28 mouse cellular contexts compared by ENCODE assay signal in genomic region chr11:86595366-86595765, GRCm38 (mm10). TPM values are rescaled to one million over a fixed set of nuclear protein-coding genes. Genes with fewer than 3 reads are reported as not detected.
A peak's percentile ranks its signal among the peaks of the same experiment; 100 is the strongest.
DNase-seq lines count a peak whose midpoint lies in the region; ATAC-seq and TF ChIP-seq lines count a peak whose summit lies in the region.
"Had no signal": no experiment of that assay in that cellular context is flagged by ENCODE, and none has a peak within 500 bp of the region (broad histone marks: within the 10 kb centered on the region; RNA-seq: fewer than 3 reads in every experiment).

No protein-coding gene starts in this region.

- TF ChIP-seq EP300 in liver, postnatal 0 days (IDR thresholded peaks at IDR 0.05; ENCODE audit: low read depth): no peak

- no peaks in the 10 kb centered on the region for H3K27me3 ChIP-seq in liver, postnatal 0 days (ENCODE audit: insufficient read depth, low read length)
- H3K27me3 ChIP-seq: forebrain, embryonic 12.5 days; heart, embryonic 15.5 days; limb, embryonic 12.5 days; liver, embryonic 13.5 days; lung, embryonic 15.5 days; megakaryocyte, embryonic 14.5 days; midbrain, embryonic 12.5 days; neural tube, embryonic 12.5 days had no signal

- no peaks in the 10 kb centered on the region for H3K9me3 ChIP-seq in liver, postnatal 0 days (ENCODE audit: low read length)
- H3K9me3 ChIP-seq: forebrain, embryonic 12.5 days; heart, embryonic 10.5 days; heart, embryonic 15.5 days; limb, embryonic 12.5 days; liver, embryonic 13.5 days; lung, embryonic 15.5 days; megakaryocyte, embryonic 14.5 days; midbrain, embryonic 12.5 days; neural tube, embryonic 12.5 days had no signal

- TF ChIP-seq CTCF in liver, postnatal 0 days (IDR thresholded peaks at IDR 0.05; ENCODE audit: low read depth): no peak

- peak overlapping the region; percentile 90 for H3K27ac ChIP-seq in liver, postnatal 0 days (ENCODE audit: low read depth)
- H3K27ac ChIP-seq: forebrain, embryonic 12.5 days; heart, embryonic 10.5 days; heart, embryonic 15.5 days; hindbrain, postnatal 0 days; left cerebral cortex, adult 2 months; limb, embryonic 12.5 days; liver, embryonic 13.5 days; midbrain, embryonic 12.5 days; neural tube, embryonic 12.5 days had no signal

- DNase-seq in CD4-positive, CD25-positive, alpha-beta regulatory T cell, adult 2 months (ENCODE audit: low read depth, low spot score): peak; percentile 52
- DNase-seq in liver, postnatal 0 days: no peak
- no peak for DNase-seq in liver
- DNase-seq in thymus, postnatal 0 days (ENCODE audit: low spot score): peak; percentile 49
- no peak for DNase-seq in thymus, postnatal 25 days
- DNase-seq in right cerebral cortex, postnatal 36 days (ENCODE audit: low spot score in 2 of 2): no peak
- DNase-seq: adrenal gland, adult 8-10 months; cerebellum, adult 2 months; cerebellum, postnatal 25 days; gastrocnemius, postnatal 14 days; kidney, postnatal 14 days; liver, embryonic 13.5 days; lung, postnatal 4 days; thymus, adult 2 months had no signal

- no peak overlapping the region for H3K4me2 ChIP-seq in liver, postnatal 0 days (ENCODE audit: low read depth, low read length)
- H3K4me2 ChIP-seq: forebrain, embryonic 12.5 days; heart, embryonic 15.5 days; limb, embryonic 12.5 days; liver, embryonic 13.5 days; lung, embryonic 15.5 days; midbrain, embryonic 12.5 days; neural tube, embryonic 12.5 days had no signal

- no peak for ATAC-seq in CD4-positive, CD25-positive, alpha-beta regulatory T cell, adult 4 months
- no peak for ATAC-seq in liver, postnatal 0 days
- ATAC-seq in inflammation-experienced regulatory T-cells, adult 6 months: no peak
- ATAC-seq: hindbrain, postnatal 0 days; intestine, postnatal 0 days had no signal

- H3K4me1 ChIP-seq in liver, postnatal 0 days (ENCODE audit: insufficient read depth): peaks cover 41% of the 10 kb centered on the region
- H3K4me1 ChIP-seq: forebrain, embryonic 12.5 days; limb, embryonic 12.5 days; neural tube, embryonic 12.5 days had no signal

- peaks cover 14% of the 10 kb centered on the region for H3K36me3 ChIP-seq in liver, postnatal 0 days (replicated peaks; ENCODE audit: insufficient read depth, low read length)
- H3K36me3 ChIP-seq: forebrain, embryonic 12.5 days; heart, embryonic 15.5 days; lung, embryonic 15.5 days; midbrain, embryonic 12.5 days had no signal

- no peak overlapping the region for H3K4me3 ChIP-seq in liver, postnatal 0 days (ENCODE audit: low read depth, low read length)
- H3K4me3 ChIP-seq: forebrain, embryonic 12.5 days; heart, embryonic 10.5 days; heart, embryonic 15.5 days; left cerebral cortex, adult 2 months; limb, embryonic 12.5 days; liver, embryonic 13.5 days; lung, embryonic 15.5 days; megakaryocyte, embryonic 14.5 days; midbrain, embryonic 12.5 days; myocyte; neural tube, embryonic 12.5 days had no signal

- H3K9ac ChIP-seq in liver, postnatal 0 days (replicated peaks): no peak overlapping the region
- H3K9ac ChIP-seq: forebrain, embryonic 12.5 days; heart, embryonic 15.5 days; limb, embryonic 12.5 days; liver, embryonic 13.5 days; lung, embryonic 15.5 days; midbrain, embryonic 12.5 days; neural tube, embryonic 12.5 days had no signal

- 85% methylated on average over 6 of the region's 6 CpGs for WGBS in liver, postnatal 0 days (ENCODE audit: insufficient replicate concordance)

RNA-seq across cellular contexts. Expression of gene Tubd1, which starts 50.6 kb away (rescaled TPM):
- 1 to 10 TPM; 4.0 to 6.7 TPM for polyA plus RNA-seq in CD4-positive, CD25-positive, alpha-beta regulatory T cell, adult 4 months (2017; shearing (Covaris generic))
- 4.3 and 4.4 TPM in 2 replicates for polyA plus RNA-seq in liver, postnatal 0 days (2015; fragmentation: Nextera tagmentation; extraction: Ambion mirVana)
- 16.1 and 17.2 TPM in 2 replicates for polyA plus RNA-seq in thymus, postnatal 0 days (2015; fragmentation: Nextera tagmentation; extraction: Ambion mirVana)
- polyA plus RNA-seq in inflammation-experienced regulatory T-cells, adult 6 months (2017; shearing (Covaris generic)): 1 to 10 TPM; 4.8 to 8.2 (median 5.6) TPM

RNA-seq across cellular contexts. Expression of gene Rps6kb1, which starts 50.8 kb away (rescaled TPM):
- 10 to 100 TPM; 58.9 to 62.5 TPM for polyA plus RNA-seq in CD4-positive, CD25-positive, alpha-beta regulatory T cell, adult 4 months (2017; shearing (Covaris generic))
- polyA plus RNA-seq in liver, postnatal 0 days (2015; fragmentation: Nextera tagmentation; extraction: Ambion mirVana): 20.6 and 23.6 TPM in 2 replicates
- polyA plus RNA-seq in thymus, postnatal 0 days (2015; fragmentation: Nextera tagmentation; extraction: Ambion mirVana): 73.8 and 89.6 TPM in 2 replicates
- 10 to 100 TPM; 56.3 to 59.1 (median 57.3) TPM for polyA plus RNA-seq in inflammation-experienced regulatory T-cells, adult 6 months (2017; shearing (Covaris generic))

Comparison
In these comparisons a context has a peak if more than half of its experiments do, and no peak if none do; other contexts are left out.
1. DNase-seq: peak in CD4-positive, CD25-positive, alpha-beta regulatory T cell, adult 2 months (single experiment) and thymus, postnatal 0 days (single experiment); none in liver, postnatal 0 days (single experiment), liver (single experiment), thymus, postnatal 25 days (single experiment) and right cerebral cortex, postnatal 36 days (0 of 2).